Mouse (Mus musculus) adrenal gland, postnatal 25 days (tissue): ENCODE data around the gene Ablim2. TPM values are rescaled to one million over a fixed set of nuclear protein-coding genes. Genes with fewer than 3 reads are reported as not detected.

Experiments used
- DNase-seq: peaks from one replicate; pipeline ENCODE4 v3.0.0; 2021; ENCODE audit warnings: mixed read lengths
- total RNA-seq: library from RNA; stranded (reverse); gene quantifications from 2 replicates; pipeline ENCODE4 v1.2.3, GENCODE M21; 2021

Ablim2 gene
- total RNA-seq, 1 experiment from 2014 or later, result 7.8 TPM

DNA sequence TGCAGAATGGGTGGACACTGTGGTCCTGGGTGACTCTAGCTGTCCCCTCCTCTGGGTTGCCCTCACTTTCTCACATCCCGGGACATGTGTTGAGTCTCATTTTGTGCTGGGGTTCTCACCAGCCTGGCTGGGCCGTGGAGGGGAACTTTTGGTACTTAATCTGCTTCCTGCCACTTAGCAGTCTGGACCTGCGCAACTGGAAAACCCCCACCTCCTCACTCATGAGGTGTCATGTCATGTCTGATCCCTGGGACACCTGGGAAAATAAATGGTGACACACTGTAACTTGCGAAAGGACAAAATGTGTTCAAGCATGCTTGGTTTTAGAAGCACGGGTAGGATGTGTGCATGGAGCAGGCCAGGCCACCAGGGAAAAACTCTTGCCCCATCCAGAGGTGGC lies 127.0 kb downstream of the Ablim2 start:
- DNase-seq, result no peak

- no peak for DNase-seq
These were observed 131.3 kb downstream of the Ablim2 start for GRCm38 (mm10) chr5:35888959-35889358.

DNA sequence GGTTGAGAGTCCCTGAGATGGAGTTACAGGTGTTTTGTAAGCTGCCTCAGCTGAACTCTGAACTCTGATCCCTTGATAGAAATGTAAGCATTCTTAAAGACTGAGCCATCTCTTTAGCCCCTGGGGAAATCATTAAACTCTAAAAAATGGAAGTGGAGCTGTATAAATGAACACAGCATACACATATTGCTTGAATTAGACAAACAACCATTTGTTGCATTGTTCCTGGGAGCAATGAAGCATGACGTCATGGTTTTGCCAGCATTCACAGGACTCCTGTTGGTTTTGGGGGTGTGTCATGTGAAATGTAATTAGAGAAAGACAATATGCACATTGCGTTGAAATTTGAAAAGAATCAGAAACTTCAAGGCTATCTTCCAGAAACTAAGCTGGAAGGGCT lies 132.0 kb downstream of the Ablim2 start:
- no peak for DNase-seq

- DNase-seq, result no peak
These were observed 133.5 kb downstream of the Ablim2 start for GRCm38 (mm10) chr5:35890985-35891730.

DNA sequence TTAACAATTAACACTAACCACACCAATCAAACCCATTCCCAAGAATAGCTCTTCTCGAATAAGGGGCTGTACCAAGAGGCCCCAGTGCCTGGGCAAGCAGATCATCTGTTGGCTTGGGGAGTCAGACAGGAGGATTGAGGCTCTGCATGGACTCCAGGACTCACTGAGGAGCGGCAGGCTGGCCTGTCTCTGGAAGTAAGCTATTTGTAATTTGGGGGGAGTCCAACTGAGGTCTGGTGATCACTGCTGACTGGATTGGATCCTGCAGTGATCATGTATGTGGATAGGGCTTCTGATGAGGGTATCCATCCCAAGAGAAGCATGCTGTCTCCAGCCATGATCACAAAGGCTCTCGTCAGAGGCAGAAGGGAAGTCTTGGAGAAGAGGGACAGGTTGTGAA lies 134.7 kb downstream of the Ablim2 start:
- no peak for DNase-seq

GRCm38 (mm10) chr5:35893093-35893804 lies 135.6 kb downstream of the Ablim2 start, which contains the start of gene Afap1:
Gene Afap1, plus strand, starts transcription at chr5:35893319.
- DNase-seq, result peak; percentile 100

DNA sequence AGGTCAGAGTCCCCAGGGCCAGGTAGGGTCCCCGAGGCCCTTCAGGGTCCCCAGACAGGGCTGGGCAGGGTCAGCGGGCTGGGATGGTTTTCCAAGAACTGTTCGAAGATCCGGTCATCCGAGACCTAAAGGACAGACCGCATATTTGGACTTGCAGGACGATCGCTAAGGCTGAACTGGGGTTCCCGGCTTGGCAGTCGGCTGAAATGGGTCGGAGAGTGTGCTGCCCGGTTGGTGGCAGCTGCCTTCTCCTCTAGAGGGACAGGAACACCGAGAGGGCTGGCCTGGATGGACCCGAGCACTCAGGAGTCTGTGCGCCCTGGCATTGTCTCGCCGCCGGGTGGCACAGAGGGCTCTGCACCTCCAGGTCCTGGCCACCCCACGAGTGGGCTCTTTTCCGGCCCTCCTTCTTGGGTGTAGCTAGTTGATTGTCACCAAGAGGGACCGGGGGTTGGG lies 136.2 kb downstream of the Ablim2 start:
- DNase-seq, result peak; percentile 74

DNA sequence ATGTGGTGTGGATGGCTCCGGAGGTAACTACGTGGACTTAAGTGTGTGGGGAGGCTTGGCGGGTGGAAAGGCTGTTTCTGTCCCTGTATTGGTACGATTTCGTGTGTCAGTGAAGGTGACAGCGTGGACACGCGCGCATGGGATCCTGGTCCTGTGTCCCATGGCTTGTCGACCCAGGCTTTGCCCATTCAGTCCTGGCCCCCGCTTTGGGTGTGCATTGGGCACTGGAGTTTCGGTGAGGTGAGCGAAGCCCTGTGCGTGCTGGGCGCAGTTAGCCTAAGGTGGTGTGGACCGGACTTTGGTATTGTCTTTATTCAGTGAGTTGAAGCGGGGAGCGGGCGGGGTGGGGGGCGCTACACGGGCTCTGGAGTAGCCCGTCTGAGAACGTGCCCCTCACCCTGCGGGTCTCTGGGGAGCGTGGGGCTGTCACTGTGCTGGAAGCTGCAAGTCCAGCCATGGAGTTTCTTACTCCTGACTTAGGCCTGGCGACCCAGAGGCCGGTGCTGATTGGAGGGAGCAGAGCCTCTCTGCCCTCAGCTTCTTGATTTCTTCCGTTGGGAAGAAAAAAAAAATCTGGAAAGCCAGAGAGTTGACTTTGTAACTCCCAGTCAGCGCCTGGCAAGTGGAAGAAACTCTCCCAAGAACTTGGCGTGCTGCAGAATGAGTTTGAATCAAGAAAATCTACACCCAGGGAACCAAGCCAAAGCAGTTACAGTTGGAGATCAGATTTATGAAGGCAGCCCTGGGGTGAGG lies 136.8 kb downstream of the Ablim2 start:
- DNase-seq, result peak; percentile 34

- no peak for DNase-seq
These were observed 138.2 kb downstream of the Ablim2 start for GRCm38 (mm10) chr5:35895926-35896325.

DNA sequence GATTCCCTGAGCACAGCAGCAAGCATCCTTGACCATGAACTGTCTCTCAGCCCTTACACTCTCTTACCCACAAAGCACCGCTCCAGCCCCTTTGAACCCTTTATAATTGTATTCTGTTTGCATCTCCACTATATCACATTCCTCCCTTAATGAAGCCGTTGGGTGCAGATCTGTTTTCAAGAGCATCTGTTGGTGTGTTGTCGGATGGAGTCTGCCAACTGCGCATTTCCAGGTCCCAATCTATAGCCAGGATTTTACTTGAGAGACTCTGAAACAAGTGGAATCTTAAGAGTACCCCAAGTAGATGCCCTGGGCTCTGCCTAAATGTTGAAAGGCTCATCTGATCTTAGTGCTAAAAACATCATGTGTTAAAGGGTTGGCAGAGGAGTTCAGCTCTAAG lies 138.9 kb downstream of the Ablim2 start:
- no peak for DNase-seq

- DNase-seq, result no peak
These were observed 139.5 kb downstream of the Ablim2 start for GRCm38 (mm10) chr5:35897147-35897546.

DNA sequence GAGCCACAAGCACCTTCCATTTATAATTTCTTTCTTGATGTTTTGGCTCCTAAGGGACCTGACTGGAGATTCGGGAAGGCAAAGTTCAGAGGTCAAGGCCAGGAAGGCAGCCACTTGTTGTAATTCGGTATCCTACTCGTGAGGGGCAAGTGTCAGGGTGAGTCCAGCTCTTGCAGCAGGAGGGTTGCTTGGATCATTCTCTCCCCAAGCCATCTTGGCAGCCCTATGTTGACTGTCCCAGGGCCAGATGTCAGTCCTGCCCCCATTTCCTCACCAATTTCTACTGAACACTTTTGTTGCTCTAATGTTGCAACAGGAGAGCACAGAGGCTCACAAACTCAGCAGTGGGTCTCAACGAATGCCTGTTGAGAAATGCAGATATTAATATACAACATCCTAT lies 140.4 kb downstream of the Ablim2 start:
- no peak for DNase-seq

GRCm38 (mm10) chr5:35898994-35899393 lies 141.3 kb downstream of the Ablim2 start:
- no peak for DNase-seq

GRCm38 (mm10) chr5:35900401-35901225 lies 142.9 kb downstream of the Ablim2 start:
- DNase-seq, result no peak

GRCm38 (mm10) chr5:35901226-35901809 lies 143.6 kb downstream of the Ablim2 start:
- no peak for DNase-seq

DNA sequence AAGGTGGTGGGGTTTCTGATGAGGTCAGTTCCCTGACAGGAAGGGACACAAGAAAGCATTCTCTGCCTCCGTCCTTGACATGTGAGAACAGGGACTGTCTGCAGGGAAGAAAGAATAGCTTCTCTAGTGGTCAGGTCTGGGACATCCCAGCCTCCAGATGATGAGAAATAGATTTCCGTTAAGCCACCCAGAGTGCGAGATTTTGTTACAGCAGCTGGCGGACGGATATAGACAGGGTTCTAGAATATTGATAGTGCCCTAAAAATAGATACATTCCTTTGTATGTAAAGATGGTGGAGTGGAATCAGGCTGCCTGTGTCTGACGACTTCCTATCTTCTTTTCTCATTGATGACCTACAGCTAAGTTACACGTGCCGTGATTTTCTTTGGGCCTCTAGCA lies 145.8 kb downstream of the Ablim2 start:
- no peak for DNase-seq

DNA sequence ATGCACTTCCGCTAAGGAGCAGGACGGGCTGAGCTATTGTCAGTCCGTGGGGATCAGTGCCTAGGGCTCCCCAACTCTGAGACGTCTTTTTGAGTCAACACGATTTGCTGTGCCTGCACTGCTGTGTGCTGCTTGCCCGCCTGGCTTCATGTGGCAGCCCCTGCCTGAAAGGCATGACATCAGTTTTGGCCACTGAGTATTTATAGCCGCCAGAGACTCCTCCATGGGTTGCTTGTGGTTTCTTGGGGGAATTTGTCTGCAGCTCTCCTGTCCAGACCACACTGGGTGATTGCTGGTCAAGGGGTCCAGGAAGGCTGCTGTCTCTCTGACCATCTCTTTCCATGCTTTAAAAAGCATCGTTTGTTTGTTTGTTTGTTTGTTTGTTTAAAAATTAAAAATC lies 147.6 kb downstream of the Ablim2 start:
- DNase-seq, result no peak

GRCm38 (mm10) chr5:35907090-35907489 lies 149.4 kb downstream of the Ablim2 start:
- no peak for DNase-seq

GRCm38 (mm10) chr5:35907633-35908426 lies 150.2 kb downstream of the Ablim2 start:
- peak; percentile 73 for DNase-seq

DNA sequence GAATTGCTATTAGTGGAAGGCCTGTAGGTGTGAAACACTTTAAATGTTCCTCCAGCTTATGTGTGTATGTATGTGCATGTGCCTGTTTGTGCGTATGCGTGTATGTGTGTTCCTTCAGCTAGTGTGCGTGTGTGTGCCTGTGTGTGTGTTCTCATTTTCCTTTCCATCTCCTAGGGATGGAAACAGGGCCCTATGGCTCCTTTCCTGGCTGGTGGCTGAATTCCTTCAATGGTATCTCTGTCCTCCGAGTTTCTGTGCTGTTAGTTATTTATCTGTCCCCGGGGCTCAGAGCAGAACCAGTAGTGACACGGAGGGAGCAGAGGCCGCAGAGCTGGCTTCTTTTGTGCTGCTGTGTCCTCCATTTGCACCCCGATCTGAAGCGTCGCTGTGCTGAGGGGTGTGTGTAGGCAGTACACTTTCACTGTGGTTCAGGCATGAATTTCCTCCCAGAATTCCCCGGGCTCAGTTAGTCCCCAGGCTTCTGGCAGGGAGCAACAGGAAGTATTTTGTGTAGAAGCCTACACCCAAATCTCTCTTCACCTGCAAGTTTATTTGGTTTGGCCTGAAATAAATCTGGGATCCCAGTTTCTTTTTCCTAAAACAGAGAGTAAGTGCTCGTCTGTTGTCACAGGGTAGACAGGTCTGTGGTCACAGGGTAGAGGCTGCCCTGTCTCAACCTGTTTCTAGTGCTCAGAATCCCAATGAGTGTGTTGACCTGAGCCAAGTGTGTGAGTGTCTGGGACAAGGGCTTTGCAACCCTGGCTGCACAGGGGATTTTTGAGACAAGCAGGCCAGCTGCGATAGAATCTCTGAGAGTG lies 151.2 kb downstream of the Ablim2 start:
- no peak for DNase-seq
